ENCODE assay signal across 25 mouse cellular contexts in genomic region chr8:85376516-85376915, GRCm38 (mm10). TPM values are rescaled to one million over a fixed set of nuclear protein-coding genes. Genes with fewer than 3 reads are reported as not detected.
DNase-seq lines count a peak whose midpoint lies in the region; ATAC-seq and TF ChIP-seq lines count a peak whose summit lies in the region.
"Had no signal": no experiment of that assay in that cellular context is flagged by ENCODE, and none has a peak within 500 bp of the region (broad histone marks: within the 10 kb centered on the region; RNA-seq: fewer than 3 reads in every experiment).

No protein-coding gene starts in this region.

- no peak for TF ChIP-seq CTCF in kidney, adult 2 months (conservative IDR thresholded peaks at IDR 0.05; ENCODE audit: insufficient read depth, insufficient read length, low read depth, low read length)
- TF ChIP-seq CTCF in CH12.LX (conservative IDR thresholded peaks at IDR 0.05 in 1 of 2, IDR thresholded peaks at IDR 0.05 in 1 of 2; ENCODE audit: low read depth in 2 of 2, low read length in 2 of 2) = no peak
- no peak for TF ChIP-seq CTCF in thymus, adult 2 months (IDR thresholded peaks at IDR 0.05; ENCODE audit: borderline replicate concordance, control insufficient read depth, extremely low read depth, insufficient read depth, low read length, poor library complexity)

- H3K9ac ChIP-seq in heart, embryonic 13.5 days = no peak overlapping the region
- H3K9ac ChIP-seq in CH12.LX (ENCODE audit: insufficient read depth, low read depth) = no peak overlapping the region
- no peak overlapping the region; the same call in none of the 2 replicates for H3K9ac ChIP-seq in liver, embryonic 16.5 days (ENCODE audit: low read depth, low read length)
- H3K9ac ChIP-seq: forebrain, postnatal 0 days; intestine, embryonic 15.5 days; limb, embryonic 13.5 days; midbrain, embryonic 13.5 days had no signal

- H3K36me3 ChIP-seq in heart, embryonic 13.5 days = no peaks in the 10 kb centered on the region
- no peaks in the 10 kb centered on the region for H3K36me3 ChIP-seq in kidney, adult 2 months (ENCODE audit: control insufficient read depth, insufficient read depth, low read length)
- no peaks in the 10 kb centered on the region for H3K36me3 ChIP-seq in CH12.LX (replicated peaks in 1 of 2; ENCODE audit: control insufficient read depth in 1 of 2, insufficient read depth in 1 of 2, low read length in 1 of 2)
- no peaks in the 10 kb centered on the region; the same call in 1 of the 2 replicates for H3K36me3 ChIP-seq in liver, embryonic 16.5 days (ENCODE audit: control insufficient read depth, insufficient read depth)
- H3K36me3 ChIP-seq in thymus, adult 2 months (ENCODE audit: control insufficient read depth, insufficient read depth, low read length) = no peaks in the 10 kb centered on the region
- H3K36me3 ChIP-seq: embryonic facial prominence, embryonic 10.5 days; intestine, embryonic 15.5 days; limb, embryonic 13.5 days; midbrain, embryonic 13.5 days had no signal

- 40% methylated on average over 3 of the region's 3 CpGs for WGBS in heart, embryonic 13.5 days
- WGBS in kidney, adult 2 months = 43% methylated on average over 3 of the region's 3 CpGs
- WGBS in liver, embryonic 16.5 days (ENCODE audit: insufficient replicate concordance) = 58% methylated on average over 3 of the region's 3 CpGs
- WGBS in thymus, adult 2 months = 68% methylated on average over 3 of the region's 3 CpGs

- H3K4me1 ChIP-seq in heart, embryonic 13.5 days = peaks cover 87% of the 10 kb centered on the region
- H3K4me1 ChIP-seq in kidney, adult 2 months (ENCODE audit: control insufficient read depth, insufficient read depth, low read length) = peaks cover 5% of the 10 kb centered on the region
- H3K4me1 ChIP-seq in CH12.LX (ENCODE audit: control insufficient read depth in 1 of 2, insufficient read depth in 2 of 2) = peaks cover 4 to 24% of the 10 kb centered on the region in 2 experiments
- peaks cover 54% of the 10 kb centered on the region for H3K4me1 ChIP-seq in liver, embryonic 16.5 days (ENCODE audit: control insufficient read depth, low read depth, low read length)
- H3K4me1 ChIP-seq in thymus, adult 2 months (replicated peaks; ENCODE audit: control insufficient read depth, insufficient read depth, low read length) = no peaks in the 10 kb centered on the region
- H3K4me1 ChIP-seq: midbrain, embryonic 13.5 days had no signal

- dilution Hi-C loops in CH12.LX (cut with MboI; ENCODE audit: extremely low pct_ligation_motif_present, extremely low pct_unique_long_range_greater_than_20kb, low sequenced_read_pairs) = no loop called here

- TF ChIP-seq POLR2A in kidney, adult 2 months (IDR thresholded peaks at IDR 0.05; ENCODE audit: low read depth, low read length) = no peak
- no peak for TF ChIP-seq POLR2A in CH12.LX (IDR thresholded peaks at IDR 0.05; ENCODE audit: low read depth, low read length)
- TF ChIP-seq POLR2A in thymus, adult 2 months (IDR thresholded peaks at IDR 0.05; ENCODE audit: control insufficient read depth, extremely low read depth, insufficient read depth, low read length, poor library complexity) = no peak

- no peak for ATAC-seq in heart, embryonic 13.5 days (ENCODE audit: extremely low read depth, insufficient number of reproducible peaks, low FRiP score, low TSS enrichment)
- ATAC-seq in liver, embryonic 16.5 days (ENCODE audit: low read depth) = no peak
- ATAC-seq: activated CD4-positive, CD25-positive, alpha-beta regulatory T cell, adult 4 months; forebrain, postnatal 0 days; hindbrain, embryonic 16.5 days; intestine, embryonic 15.5 days; midbrain, embryonic 13.5 days had no signal

- no peak for DNase-seq in heart, adult 9 months (ENCODE audit: low spot score in 2 of 2)
- peak; percentile 43 to 51 for DNase-seq in kidney, postnatal 25 days
- no peak for DNase-seq in kidney, adult 2 months
- no peak for DNase-seq in CH12.LX (ENCODE audit: extremely low read depth)
- DNase-seq in thymus, adult 2 months = no peak
- DNase-seq: adrenal gland, adult 8-10 months; B cell, adult 2 months; cerebellum, adult 11-12 months; forebrain, postnatal 0 days; gastrocnemius, postnatal 14 days; layer of hippocampus, postnatal 36 days; lung, adult 2 months; lung, postnatal 36 days; thymus, adult 18-20 months; thymus, postnatal 4 days had no signal

- H3K27ac ChIP-seq in heart, embryonic 13.5 days (replicated peaks) = peak overlapping the region; percentile 48; the same call in 1 of the 2 replicates
- no peak overlapping the region for H3K27ac ChIP-seq in kidney, adult 2 months (ENCODE audit: insufficient read depth, low read depth, low read length)
- H3K27ac ChIP-seq in CH12.LX (ENCODE audit: insufficient read depth, low read depth) = no peak overlapping the region
- 0 out of 2 replicates have a peak overlapping the region, but pooled peaks have one; percentile 39 for H3K27ac ChIP-seq in liver, embryonic 16.5 days (ENCODE audit: low read length)
- no peak overlapping the region for H3K27ac ChIP-seq in thymus, adult 2 months (ENCODE audit: control insufficient read depth, insufficient read depth, low read length)
- H3K27ac ChIP-seq: embryonic facial prominence, embryonic 10.5 days; intestine, embryonic 15.5 days; limb, embryonic 13.5 days; midbrain, embryonic 13.5 days had no signal

- no peak for TF ChIP-seq RAD21 in CH12.LX (IDR thresholded peaks at IDR 0.05; ENCODE audit: low read depth, low read length)

- in situ Hi-C loops in CH12.LX (cut with MboI; ENCODE audit: low pct_ligation_motif_present, low pct_unique_long_range_greater_than_20kb, low sequenced_read_pairs) = no loop called here

- no peak for TF ChIP-seq EP300 in CH12.LX (IDR thresholded peaks at IDR 0.05; ENCODE audit: low read length)

- H3K27me3 ChIP-seq in heart, embryonic 13.5 days (replicated peaks) = no peaks in the 10 kb centered on the region
- no peaks in the 10 kb centered on the region for H3K27me3 ChIP-seq in kidney, adult 2 months (replicated peaks; ENCODE audit: control insufficient read depth, insufficient read depth, low read length)
- H3K27me3 ChIP-seq in CH12.LX (replicated peaks) = no peaks in the 10 kb centered on the region
- no peaks in the 10 kb centered on the region for H3K27me3 ChIP-seq in liver, embryonic 16.5 days (ENCODE audit: control insufficient read depth, insufficient read depth, low read depth, low read length)
- H3K27me3 ChIP-seq in thymus, adult 2 months (ENCODE audit: control insufficient read depth, insufficient read depth, low read length) = no peaks in the 10 kb centered on the region
- H3K27me3 ChIP-seq: intestine, embryonic 15.5 days; limb, embryonic 13.5 days; megakaryocyte, embryonic 14.5 days; midbrain, embryonic 13.5 days had no signal

- no peaks in the 10 kb centered on the region for H3K79me2 ChIP-seq in CH12.LX (replicated peaks; ENCODE audit: control insufficient read depth, extremely low read depth, insufficient read depth, poor library complexity, severe bottlenecking)

- no peak overlapping the region for H3K4me3 ChIP-seq in heart, embryonic 13.5 days
- H3K4me3 ChIP-seq in kidney, adult 2 months (ENCODE audit: insufficient read depth, low read depth, low read length) = no peak overlapping the region
- no peak overlapping the region for H3K4me3 ChIP-seq in CH12.LX (replicated peaks in 1 of 3; ENCODE audit: low read depth in 2 of 3, low read length in 2 of 3, poor library complexity in 1 of 3)
- no peak overlapping the region for H3K4me3 ChIP-seq in liver, embryonic 16.5 days (ENCODE audit: low read depth, low read length)
- no peak overlapping the region for H3K4me3 ChIP-seq in thymus, adult 2 months (ENCODE audit: control insufficient read depth, insufficient read depth, low read length)
- H3K4me3 ChIP-seq: embryonic facial prominence, embryonic 10.5 days; intestine, embryonic 15.5 days; limb, embryonic 13.5 days; megakaryocyte, embryonic 14.5 days; midbrain, embryonic 13.5 days had no signal

- H3K9me3 ChIP-seq in heart, embryonic 13.5 days = no peaks in the 10 kb centered on the region
- no peaks in the 10 kb centered on the region for H3K9me3 ChIP-seq in CH12.LX (replicated peaks; ENCODE audit: low read length)
- H3K9me3 ChIP-seq in liver, embryonic 16.5 days (replicated peaks; ENCODE audit: control insufficient read depth, low read length) = no peaks in the 10 kb centered on the region
- H3K9me3 ChIP-seq: embryonic facial prominence, embryonic 10.5 days; intestine, embryonic 15.5 days; limb, embryonic 13.5 days; megakaryocyte, embryonic 14.5 days; midbrain, embryonic 13.5 days had no signal

- H3K4me2 ChIP-seq in heart, embryonic 13.5 days = peak overlapping the region; percentile 15
- H3K4me2 ChIP-seq in CH12.LX (ENCODE audit: insufficient read depth, low read depth, poor library complexity, severe bottlenecking) = peak overlapping the region; percentile 8; the same call in 1 of the 2 replicates
- H3K4me2 ChIP-seq in liver, embryonic 16.5 days (ENCODE audit: low read depth, low read length) = no peak overlapping the region
- H3K4me2 ChIP-seq: intestine, embryonic 15.5 days; limb, embryonic 13.5 days; midbrain, embryonic 13.5 days had no signal

TF ChIP-seq in CH12.LX, 34 proteins besides CTCF, POLR2A, EP300 and RAD21 (continues in another document):
- no peak for TF ChIP-seq NRF1 (IDR thresholded peaks at IDR 0.05; ENCODE audit: low read depth, low read length)
- no peak for TF ChIP-seq PAX5 (IDR thresholded peaks at IDR 0.05; ENCODE audit: low read length)
- TF ChIP-seq TBP (conservative IDR thresholded peaks at IDR 0.05; ENCODE audit: low read depth, low read length) = no peak
- TF ChIP-seq USF2 (conservative IDR thresholded peaks at IDR 0.05; ENCODE audit: low read depth, low read length) = no peak
- no peak for TF ChIP-seq CHD1 (IDR thresholded peaks at IDR 0.05; ENCODE audit: low read depth, low read length)
- no peak for TF ChIP-seq SMC3 (IDR thresholded peaks at IDR 0.05; ENCODE audit: low read depth, low read length)
- no peak for TF ChIP-seq ZNF384 (IDR thresholded peaks at IDR 0.05; ENCODE audit: low read depth, low read length)

RNA-seq across cellular contexts. Expression of gene Mylk3, which starts 9.6 kb away (rescaled TPM):
- polyA plus RNA-seq in heart, embryonic 13.5 days (2015; fragmentation: Nextera tagmentation; extraction: Ambion mirVana) = 197 and 216 TPM in 2 replicates
- polyA plus RNA-seq in kidney, adult 2 months (2012; rRNA removed) = 0.62 and 0.77 TPM in 2 replicates
- 0.04 and 0.08 TPM in 2 replicates for total RNA-seq in CH12.LX (2012; rRNA removed)
- total RNA-seq in CH12.LX (2014; rRNA removed) = 0.07 TPM in 2 replicates
- not detected in 2 replicates for polyA plus RNA-seq in CH12.LX (2012; ENCODE audit: insufficient read length, low read depth)
- polyA plus RNA-seq in liver, embryonic 16.5 days (2015; fragmentation: Nextera tagmentation; extraction: Ambion mirVana) = 66.3 and 66.8 TPM in 2 replicates
- 0.56 and 9.0 TPM in 2 replicates for polyA plus RNA-seq in thymus, adult 2 months (2012; rRNA removed)
- polyA plus RNA-seq: activated CD4-positive, CD25-positive, alpha-beta regulatory T cell, adult 4 months; small intestine, adult 2 months had no signal

RNA-seq across cellular contexts. Expression of gene 4921524J17Rik, which starts 56.1 kb away (rescaled TPM):
- 52.9 and 62.3 TPM in 2 replicates for polyA plus RNA-seq in heart, embryonic 13.5 days (2015; fragmentation: Nextera tagmentation; extraction: Ambion mirVana)
- polyA plus RNA-seq in kidney, adult 2 months (2012; rRNA removed) = 4.2 and 6.9 TPM in 2 replicates
- total RNA-seq in CH12.LX (2012; rRNA removed) (10.2 and 10.3 TPM in 2 replicates), CH12.LX (2014; rRNA removed) (25.1 and 25.2 TPM in 2 replicates)
- 28.8 and 36.5 TPM in 2 replicates for polyA plus RNA-seq in CH12.LX (2012; ENCODE audit: insufficient read length, low read depth)
- polyA plus RNA-seq in liver, embryonic 16.5 days (2015; fragmentation: Nextera tagmentation; extraction: Ambion mirVana) = 14.5 and 17.0 TPM in 2 replicates
- 6.6 and 7.2 TPM in 2 replicates for polyA plus RNA-seq in thymus, adult 2 months (2012; rRNA removed)

Comparison
In these comparisons a context has a peak if more than half of its experiments do, and no peak if none do; other contexts are left out.
1. DNase-seq: peak in kidney, postnatal 25 days (2 of 2); none in heart, adult 9 months (0 of 2), kidney, adult 2 months (single experiment), CH12.LX (single experiment) and thymus, adult 2 months (single experiment).
2. H3K27ac ChIP-seq: peak in heart, embryonic 13.5 days (single experiment) and liver, embryonic 16.5 days (single experiment); none in kidney, adult 2 months (single experiment), CH12.LX (single experiment) and thymus, adult 2 months (single experiment).